Mouse (Mus musculus) forebrain, embryonic 10.5 days (tissue): ENCODE results near the gene 2410015M20Rik. TPM values are rescaled to one million over a fixed set of nuclear protein-coding genes. Genes with fewer than 3 reads are reported as not detected.

Source experiments
- DNase-seq: peaks from one replicate; pipeline ENCODE4 v3.0.0-alpha.2; 2017; ENCODE audit warnings: low spot score; ENCODE audit errors: extremely low spot score
- H3K27ac ChIP-seq: fragments of 300-500 bp; sonication (generic); 2 replicates; pipeline ENCODE4 v1.5.1; 2016; ENCODE audit warnings: mild to moderate bottlenecking
- H3K27me3 ChIP-seq: fragments of 300-500 bp; sonication (generic); 2 replicates; pipeline ENCODE4 v1.6.1; 2016; ENCODE audit warnings: mild to moderate bottlenecking; ENCODE audit not compliant: poor library complexity, severe bottlenecking
- H3K36me3 ChIP-seq: fragments of 300-500 bp; sonication (generic); replicated peaks from 2 replicates; pipeline ENCODE4 v1.6.1; 2016; ENCODE audit warnings: mild to moderate bottlenecking, moderate library complexity
- H3K4me1 ChIP-seq: fragments of 300-500 bp; sonication (generic); 2 replicates; pipeline ENCODE4 v1.6.1; 2016
- H3K4me3 ChIP-seq: fragments of 300-500 bp; sonication (generic); 2 replicates; pipeline ENCODE4 v1.5.1; 2016; ENCODE audit warnings: mild to moderate bottlenecking, moderate library complexity
- H3K9me3 ChIP-seq: fragments of 300-500 bp; sonication (generic); 2 replicates; pipeline ENCODE4 v1.6.1; 2016; ENCODE audit warnings: mild to moderate bottlenecking, moderate library complexity
- WGBS: fragments of 180-500 bp; shearing (Covaris S2); methylation state at CpG from one replicate; pipeline ENCODE4 v1.1.7; 2016; 5-methylcytosine and 5-hydroxymethylcytosine counted together
- polyA plus RNA-seq: library from polyadenylated mRNA; unstranded; fragments of >200 nt; fragmentation: Nextera tagmentation; extraction: Ambion mirVana; gene quantifications from 2 replicates; pipeline ENCODE4 v1.2.1, GENCODE M21; 2016

2410015M20Rik gene
- polyA plus RNA-seq, 1 experiment from 2014 or later = 193 TPM

GRCm38 (mm10) chr17:56584257-56585130, 25.1 kb downstream of the 2410015M20Rik start, which contains the start of the genes Safb2 and Safb:
TSS of gene Safb2 (minus strand) at chr17:56584585.
TSS of gene Safb (plus strand) at chr17:56584825.
- Histone ChIP-seq H3K4me3 (peak within 1 kb of the TSS; percentile 81), H3K36me3 (peaks cover 74% of the 10 kb centered on the region), H3K4me1 (peaks cover 52% of the 10 kb centered on the region), H3K27me3 (no peaks in the 10 kb centered on the region), H3K9me3 (no peaks in the 10 kb centered on the region), H3K27ac (peak within 1 kb of the TSS; percentile 97)
- peak; percentile 98 for DNase-seq
- WGBS = under 1% methylated on average over 82 of the region's 101 CpGs

GRCm38 (mm10) chr17:56583611-56584256, 25.8 kb downstream of the 2410015M20Rik start:
- H3K27me3 ChIP-seq = no peaks in the 10 kb centered on the region
- H3K4me3 ChIP-seq = peak overlapping the region; percentile 81
- peaks cover 49% of the 10 kb centered on the region for H3K4me1 ChIP-seq
- H3K9me3 ChIP-seq = no peaks in the 10 kb centered on the region
- 5% methylated on average over 33 of the region's 33 CpGs for whole genome bisulfite sequencing
- H3K27ac ChIP-seq = peak overlapping the region; percentile 97
- no peak for DNase-seq
- H3K36me3 ChIP-seq = peaks cover 74% of the 10 kb centered on the region

- Histone ChIP-seq H3K27ac (peak overlapping the region; percentile 97), H3K36me3 (peaks cover 74% of the 10 kb centered on the region), H3K27me3 (no peaks in the 10 kb centered on the region), H3K9me3 (no peaks in the 10 kb centered on the region), H3K4me3 (peak overlapping the region; percentile 81), H3K4me1 (peaks cover 48% of the 10 kb centered on the region)
- 81% methylated on average over 1 of the region's 1 CpGs for WGBS
- DNase-seq = no peak
Observed at GRCm38 (mm10) chr17:56583071-56583470, 26.5 kb downstream of the 2410015M20Rik start.

GRCm38 (mm10) chr17:56572939-56573338, 36.6 kb downstream of the 2410015M20Rik start:
- H3K27ac ChIP-seq = no peak overlapping the region
- no peaks in the 10 kb centered on the region for H3K27me3 ChIP-seq
- peaks cover 96% of the 10 kb centered on the region for H3K36me3 ChIP-seq
- H3K9me3 ChIP-seq = no peaks in the 10 kb centered on the region
- H3K4me1 ChIP-seq = no peaks in the 10 kb centered on the region
- 96% methylated on average over 3 of the region's 3 CpGs for WGBS
- no peak overlapping the region for H3K4me3 ChIP-seq
- DNase-seq = no peak

- WGBS = 86% methylated on average over 1 of the region's 1 CpGs
- Histone ChIP-seq H3K27ac (no peak overlapping the region), H3K4me3 (no peak overlapping the region), H3K27me3 (no peaks in the 10 kb centered on the region), H3K36me3 (peaks cover 96% of the 10 kb centered on the region), H3K4me1 (no peaks in the 10 kb centered on the region), H3K9me3 (no peaks in the 10 kb centered on the region)
- DNase-seq = no peak
Observed at GRCm38 (mm10) chr17:56572154-56572553, 37.4 kb downstream of the 2410015M20Rik start.

GRCm38 (mm10) chr17:56570287-56570686, 39.3 kb downstream of the 2410015M20Rik start:
- Histone ChIP-seq H3K9me3 (no peaks in the 10 kb centered on the region), H3K4me1 (no peaks in the 10 kb centered on the region), H3K27ac (no peak overlapping the region), H3K36me3 (peaks cover 99% of the 10 kb centered on the region), H3K27me3 (no peaks in the 10 kb centered on the region), H3K4me3 (no peak overlapping the region)
- no peak for DNase-seq
- 97% methylated on average over 4 of the region's 4 CpGs for WGBS

- H3K4me1 ChIP-seq = no peaks in the 10 kb centered on the region
- no peaks in the 10 kb centered on the region for H3K27me3 ChIP-seq
- peaks cover 100% of the 10 kb centered on the region for H3K36me3 ChIP-seq
- no peak overlapping the region for H3K27ac ChIP-seq
- no peak overlapping the region for H3K4me3 ChIP-seq
- WGBS = 96% methylated on average over 4 of the region's 4 CpGs
- H3K9me3 ChIP-seq = no peaks in the 10 kb centered on the region
- no peak for DNase-seq
Observed at GRCm38 (mm10) chr17:56567370-56567769, 42.2 kb downstream of the 2410015M20Rik start.

GRCm38 (mm10) chr17:56566918-56567317, 42.7 kb downstream of the 2410015M20Rik start:
- H3K36me3 ChIP-seq = peaks cover 100% of the 10 kb centered on the region
- WGBS = 91% methylated on average over 5 of the region's 5 CpGs

GRCm38 (mm10) chr17:56566293-56566692, 43.3 kb downstream of the 2410015M20Rik start:
- Histone ChIP-seq H3K27me3 (no peaks in the 10 kb centered on the region), H3K4me3 (no peak overlapping the region), H3K27ac (no peak overlapping the region), H3K36me3 (peaks cover 100% of the 10 kb centered on the region), H3K9me3 (no peaks in the 10 kb centered on the region), H3K4me1 (no peaks in the 10 kb centered on the region)
- no peak for DNase-seq
- 94% methylated on average over 29 of the region's 29 CpGs for WGBS

More at GRCm38 (mm10) chr17:56566918-56567317, 42.7 kb downstream of the 2410015M20Rik start:
- Histone ChIP-seq H3K4me3 (no peak overlapping the region), H3K4me1 (no peaks in the 10 kb centered on the region), H3K9me3 (no peaks in the 10 kb centered on the region), H3K27me3 (no peaks in the 10 kb centered on the region), H3K27ac (no peak overlapping the region)
- no peak for DNase-seq

GRCm38 (mm10) chr17:56561866-56562265, 47.7 kb downstream of the 2410015M20Rik start:
- 97% methylated on average over 2 of the region's 2 CpGs for WGBS
- Histone ChIP-seq H3K4me1 (no peaks in the 10 kb centered on the region), H3K27me3 (no peaks in the 10 kb centered on the region), H3K4me3 (no peak overlapping the region), H3K9me3 (no peaks in the 10 kb centered on the region), H3K27ac (no peak overlapping the region), H3K36me3 (peaks cover 67% of the 10 kb centered on the region)
- DNase-seq = no peak

- H3K36me3 ChIP-seq = peaks cover 50% of the 10 kb centered on the region
- 79% methylated on average over 1 of the region's 1 CpGs for WGBS
Observed at GRCm38 (mm10) chr17:56560131-56560530, 49.4 kb downstream of the 2410015M20Rik start.

GRCm38 (mm10) chr17:56559386-56559785, 50.2 kb downstream of the 2410015M20Rik start:
- 77% methylated on average over 3 of the region's 3 CpGs for WGBS

More at GRCm38 (mm10) chr17:56560131-56560530, 49.4 kb downstream of the 2410015M20Rik start:
- H3K4me3 ChIP-seq = no peak overlapping the region
- no peak overlapping the region for H3K27ac ChIP-seq
- no peaks in the 10 kb centered on the region for H3K4me1 ChIP-seq
- DNase-seq = no peak
- no peaks in the 10 kb centered on the region for H3K27me3 ChIP-seq
- no peaks in the 10 kb centered on the region for H3K9me3 ChIP-seq

GRCm38 (mm10) chr17:56558448-56558847, 51.1 kb downstream of the 2410015M20Rik start:
- H3K9me3 ChIP-seq = no peaks in the 10 kb centered on the region
- H3K27ac ChIP-seq = no peak overlapping the region
- peaks cover 33% of the 10 kb centered on the region for H3K36me3 ChIP-seq
- H3K4me3 ChIP-seq = no peak overlapping the region
- peak; percentile 70 for DNase-seq
- H3K27me3 ChIP-seq = no peaks in the 10 kb centered on the region
- H3K4me1 ChIP-seq = peaks cover 6% of the 10 kb centered on the region; the same call in 1 of the 2 replicates
- WGBS = 23% methylated on average over 3 of the region's 3 CpGs

More at GRCm38 (mm10) chr17:56559386-56559785, 50.2 kb downstream of the 2410015M20Rik start:
- H3K4me1 ChIP-seq = peaks cover under 1% of the 10 kb centered on the region; the same call in 1 of the 2 replicates
- H3K9me3 ChIP-seq = no peaks in the 10 kb centered on the region
- peaks cover 42% of the 10 kb centered on the region for H3K36me3 ChIP-seq
- no peak overlapping the region for H3K4me3 ChIP-seq
- no peak overlapping the region for H3K27ac ChIP-seq
- H3K27me3 ChIP-seq = no peaks in the 10 kb centered on the region
- no peak for DNase-seq
